Mouse (Mus musculus) liver, embryonic 14.5 days (tissue): ENCODE measurements around the gene Htra1.

Source experiments
- CTCF ChIP-seq: IDR thresholded peaks from 2 replicates; pipeline ENCODE4 v1.5.1; 2016; ENCODE audit warnings: antibody characterized with exemption, low read depth, control low read depth
- EP300 ChIP-seq: IDR thresholded peaks from 2 replicates; pipeline ENCODE4 v1.6.1; 2016; ENCODE audit warnings: antibody characterized with exemption, low read depth

- no peak for TF ChIP-seq CTCF
- no peak for TF ChIP-seq EP300
Observed at GRCm38 (mm10) chr7:130954177-130954601, 18.3 kb downstream of the Htra1 start.
